ENCODE assay signal across 8 mouse cellular contexts in genomic region chr13:24481615-24482295, GRCm38 (mm10).
DNase-seq lines count a peak whose midpoint lies in the region; ATAC-seq and TF ChIP-seq lines count a peak whose summit lies in the region.

No protein-coding gene starts in this region.

- TF ChIP-seq CTCF in thymus, adult 2 months (IDR thresholded peaks at IDR 0.05; ENCODE audit: borderline replicate concordance, control insufficient read depth, extremely low read depth, insufficient read depth, low read length, poor library complexity), result no peak
- TF ChIP-seq CTCF in stomach, postnatal 0 days (IDR thresholded peaks at IDR 0.05; ENCODE audit: low read depth), result peak; percentile 99

- no peaks in the 10 kb centered on the region for H3K36me3 ChIP-seq in thymus, adult 2 months (ENCODE audit: control insufficient read depth, insufficient read depth, low read length)
- H3K36me3 ChIP-seq in intestine, embryonic 14.5 days (ENCODE audit: control insufficient read depth, insufficient read depth, low read length), result no peaks in the 10 kb centered on the region
- H3K36me3 ChIP-seq in midbrain, embryonic 14.5 days (ENCODE audit: control insufficient read depth, insufficient read depth, low read length), result no peaks in the 10 kb centered on the region
- H3K36me3 ChIP-seq in stomach, postnatal 0 days (ENCODE audit: control insufficient read depth, insufficient read depth, low read length), result no peaks in the 10 kb centered on the region

- 66% methylated on average over 10 of the region's 10 CpGs for WGBS in thymus, adult 2 months
- 59% methylated on average over 10 of the region's 10 CpGs for WGBS in intestine, embryonic 14.5 days
- 61% methylated on average over 10 of the region's 10 CpGs for WGBS in midbrain, embryonic 14.5 days
- WGBS in stomach, postnatal 0 days, result 51% methylated on average over 10 of the region's 10 CpGs

- H3K27ac ChIP-seq in thymus, adult 2 months (ENCODE audit: control insufficient read depth, insufficient read depth, low read length), result peak overlapping the region; percentile 9; the same call in 1 of the 2 replicates
- no peak overlapping the region for H3K27ac ChIP-seq in intestine, embryonic 14.5 days (ENCODE audit: low read depth)
- no peak overlapping the region for H3K27ac ChIP-seq in midbrain, embryonic 14.5 days (replicated peaks; ENCODE audit: low read depth, low read length)
- no peak overlapping the region for H3K27ac ChIP-seq in stomach, postnatal 0 days (replicated peaks)

- H3K4me1 ChIP-seq in thymus, adult 2 months (replicated peaks; ENCODE audit: control insufficient read depth, insufficient read depth, low read length), result no peaks in the 10 kb centered on the region; the same call in 1 of the 2 replicates
- H3K4me1 ChIP-seq in intestine, embryonic 14.5 days (replicated peaks; ENCODE audit: control insufficient read depth, insufficient read depth, low read length), result no peaks in the 10 kb centered on the region
- H3K4me1 ChIP-seq in midbrain, embryonic 14.5 days (ENCODE audit: control insufficient read depth, insufficient read depth, low read length), result no peaks in the 10 kb centered on the region
- H3K4me1 ChIP-seq in stomach, postnatal 0 days (replicated peaks; ENCODE audit: control insufficient read depth, insufficient read depth), result no peaks in the 10 kb centered on the region

- H3K9ac ChIP-seq in intestine, embryonic 14.5 days (ENCODE audit: low read length), result no peak overlapping the region
- no peak overlapping the region for H3K9ac ChIP-seq in midbrain, embryonic 14.5 days (replicated peaks; ENCODE audit: low read length)
- H3K9ac ChIP-seq in stomach, postnatal 0 days (ENCODE audit: low read length), result no peak overlapping the region

- no peak for TF ChIP-seq EP300 in stomach, postnatal 0 days (optimal IDR thresholded peaks at IDR 0.05)

- no peak for TF ChIP-seq POLR2A in thymus, adult 2 months (IDR thresholded peaks at IDR 0.05; ENCODE audit: control insufficient read depth, extremely low read depth, insufficient read depth, low read length, poor library complexity)

- H3K4me2 ChIP-seq in intestine, embryonic 14.5 days (ENCODE audit: low read length), result no peak overlapping the region
- no peak overlapping the region for H3K4me2 ChIP-seq in midbrain, embryonic 14.5 days (ENCODE audit: low read length)
- H3K4me2 ChIP-seq in stomach, postnatal 0 days (replicated peaks; ENCODE audit: low read depth), result no peak overlapping the region

- H3K4me3 ChIP-seq in thymus, adult 2 months (ENCODE audit: control insufficient read depth, insufficient read depth, low read length), result no peak overlapping the region
- H3K4me3 ChIP-seq in intestine, embryonic 14.5 days (ENCODE audit: low read depth, low read length), result no peak overlapping the region
- H3K4me3 ChIP-seq in midbrain, embryonic 14.5 days (replicated peaks; ENCODE audit: low read depth, low read length), result no peak overlapping the region
- no peak overlapping the region for H3K4me3 ChIP-seq in stomach, postnatal 0 days (ENCODE audit: low read depth, low read length)

- peak; percentile 53 for DNase-seq in thymus, adult 2 months
- DNase-seq in thymus, adult 18-20 months, result no peak
- DNase-seq in cerebellum, postnatal 14 days, result peak; percentile 72 to 75
- peak; percentile 19 to 65 for DNase-seq in frontal cortex, postnatal 10 days (ENCODE audit: low spot score in 2 of 2)
- DNase-seq in intestine, embryonic 14.5 days (ENCODE audit: low spot score), result peak; percentile 54
- DNase-seq in left cerebral cortex, postnatal 10 days (ENCODE audit: extremely low spot score in 1 of 2, low spot score in 2 of 2), result peak; percentile 34 to 52
- DNase-seq in midbrain, embryonic 14.5 days, result peak; percentile 89
- peak; percentile 51 for DNase-seq in stomach, postnatal 0 days (ENCODE audit: low spot score)

- intact Hi-C loops in left cerebral cortex, postnatal 10 days (cut with DNase I), result loop anchor here (2.0 to 5.0 kb wide), 2 partner anchors 205 to 296 kb away; no protein-coding TSS in a partner anchor

- no peaks in the 10 kb centered on the region for H3K9me3 ChIP-seq in intestine, embryonic 14.5 days (ENCODE audit: control insufficient read depth, low read length)
- H3K9me3 ChIP-seq in midbrain, embryonic 14.5 days (ENCODE audit: control insufficient read depth, low read length), result no peaks in the 10 kb centered on the region
- H3K9me3 ChIP-seq in stomach, postnatal 0 days (ENCODE audit: control insufficient read depth, low read length), result no peaks in the 10 kb centered on the region

- H3K27me3 ChIP-seq in thymus, adult 2 months (ENCODE audit: control insufficient read depth, insufficient read depth, low read length), result no peaks in the 10 kb centered on the region
- H3K27me3 ChIP-seq in intestine, embryonic 14.5 days (replicated peaks; ENCODE audit: control insufficient read depth, insufficient read depth, low read length), result no peaks in the 10 kb centered on the region
- H3K27me3 ChIP-seq in midbrain, embryonic 14.5 days (ENCODE audit: control insufficient read depth, insufficient read depth, low read length), result no peaks in the 10 kb centered on the region
- no peaks in the 10 kb centered on the region for H3K27me3 ChIP-seq in stomach, postnatal 0 days (ENCODE audit: control insufficient read depth, insufficient read depth, low read length)

- 0 out of 2 replicates have a peak, but pooled peaks have one; percentile 32 for ATAC-seq in intestine, embryonic 14.5 days (replicated peaks; ENCODE audit: low FRiP score, low TSS enrichment, low read depth)
- ATAC-seq in midbrain, embryonic 14.5 days (ENCODE audit: low FRiP score, low TSS enrichment), result peak; percentile 82
- ATAC-seq in stomach, postnatal 0 days (ENCODE audit: low FRiP score, low TSS enrichment), result peak; percentile 64; the same call in 1 of the 2 replicates

Comparison
In these comparisons a context has a peak if more than half of its experiments do, and no peak if none do; other contexts are left out.
1. DNase-seq: peak in thymus, adult 2 months (single experiment), cerebellum, postnatal 14 days (2 of 2), frontal cortex, postnatal 10 days (2 of 2), intestine, embryonic 14.5 days (single experiment), left cerebral cortex, postnatal 10 days (2 of 2), midbrain, embryonic 14.5 days (single experiment) and stomach, postnatal 0 days (single experiment); none in thymus, adult 18-20 months (0 of 2).
2. ATAC-seq: peak in every context shown above with its lines; median percentile 82 in midbrain, embryonic 14.5 days; 64 in stomach, postnatal 0 days; 32 in intestine, embryonic 14.5 days.